ENCODE assay signal across 9 mouse cellular contexts in genomic region chr6:114700704-114701103, GRCm38 (mm10). TPM values are rescaled to one million over a fixed set of nuclear protein-coding genes. Genes with fewer than 3 reads are reported as not detected.
DNase-seq lines count a peak whose midpoint lies in the region; ATAC-seq and TF ChIP-seq lines count a peak whose summit lies in the region.
"Had no signal": no experiment of that assay in that cellular context is flagged by ENCODE, and none has a peak within 500 bp of the region (broad histone marks: within the 10 kb centered on the region; RNA-seq: fewer than 3 reads in every experiment).

No protein-coding gene starts in this region.

- no peaks in the 10 kb centered on the region for H3K4me1 ChIP-seq in ES-E14 (ENCODE audit: control insufficient read depth in 2 of 2, insufficient read depth in 2 of 2, low read length in 2 of 2, poor library complexity in 1 of 2)
- H3K4me1 ChIP-seq in liver, postnatal 0 days (ENCODE audit: insufficient read depth): no peaks in the 10 kb centered on the region
- H3K4me1 ChIP-seq: hindbrain, embryonic 15.5 days had no signal

- no peak for TF ChIP-seq EP300 in liver, postnatal 0 days (IDR thresholded peaks at IDR 0.05; ENCODE audit: low read depth)

- H3K27me3 ChIP-seq in liver, postnatal 0 days (ENCODE audit: insufficient read depth, low read length): no peaks in the 10 kb centered on the region
- H3K27me3 ChIP-seq: hindbrain, embryonic 15.5 days had no signal

- peak; percentile 72 for TF ChIP-seq CTCF in layer of hippocampus, adult 2 months (conservative IDR thresholded peaks at IDR 0.05)
- peak; percentile 65 for TF ChIP-seq CTCF in liver, postnatal 0 days (IDR thresholded peaks at IDR 0.05; ENCODE audit: low read depth)

- DNase-seq in CD4-positive, CD25-positive, alpha-beta regulatory T cell, adult 2 months (ENCODE audit: low read depth, low spot score): peak; percentile 41
- DNase-seq in layer of hippocampus, adult 2 months (ENCODE audit: low spot score in 2 of 2): no peak
- no peak for DNase-seq in layer of hippocampus, adult 11-12 months (ENCODE audit: low spot score)
- peak; percentile 45 for DNase-seq in ES-E14 (ENCODE audit: low read depth, low spot score)
- peak; percentile 48 for DNase-seq in liver, postnatal 0 days
- DNase-seq in urinary bladder, postnatal 25 days (ENCODE audit: low spot score): no peak
- no peak for DNase-seq in gastrocnemius, postnatal 25 days

- ATAC-seq in CD4-positive, CD25-positive, alpha-beta regulatory T cell, adult 4 months: no peak
- no peak for ATAC-seq in liver, postnatal 0 days

- H3K36me3 ChIP-seq in ES-E14 (ENCODE audit: control insufficient read depth, insufficient read depth, low read length, poor library complexity, severe bottlenecking): no peaks in the 10 kb centered on the region
- peaks cover 17% of the 10 kb centered on the region for H3K36me3 ChIP-seq in liver, postnatal 0 days (replicated peaks; ENCODE audit: insufficient read depth, low read length)
- H3K36me3 ChIP-seq: hindbrain, embryonic 15.5 days had no signal

- H3K4me3 ChIP-seq in layer of hippocampus, adult 2 months: no peak overlapping the region
- H3K4me3 ChIP-seq in ES-E14 (ENCODE audit: insufficient read depth in 1 of 2, low read depth in 1 of 2, low read length in 2 of 2, poor library complexity in 1 of 2, severe bottlenecking in 1 of 2): no peak overlapping the region
- no peak overlapping the region for H3K4me3 ChIP-seq in liver, postnatal 0 days (ENCODE audit: low read depth, low read length)
- H3K4me3 ChIP-seq: hindbrain, embryonic 15.5 days had no signal

- 69% methylated on average over 3 of the region's 3 CpGs for WGBS in liver, postnatal 0 days (ENCODE audit: insufficient replicate concordance)

- no peaks in the 10 kb centered on the region for H3K9me3 ChIP-seq in ES-E14 (ENCODE audit: control insufficient read depth, insufficient read depth, low read depth, low read length)
- H3K9me3 ChIP-seq in liver, postnatal 0 days (ENCODE audit: low read length): no peaks in the 10 kb centered on the region
- H3K9me3 ChIP-seq: hindbrain, embryonic 15.5 days had no signal

- H3K27ac ChIP-seq in layer of hippocampus, adult 2 months: no peak overlapping the region
- H3K27ac ChIP-seq in ES-E14 (ENCODE audit: insufficient read depth, low read depth, low read length, poor library complexity, severe bottlenecking): no peak overlapping the region
- no peak overlapping the region for H3K27ac ChIP-seq in liver, postnatal 0 days (ENCODE audit: low read depth)
- H3K27ac ChIP-seq: hindbrain, embryonic 15.5 days had no signal

- H3K9ac ChIP-seq in ES-E14 (ENCODE audit: insufficient read depth, low read depth, low read length, poor library complexity, severe bottlenecking): no peak overlapping the region
- H3K9ac ChIP-seq in liver, postnatal 0 days (replicated peaks): no peak overlapping the region
- H3K9ac ChIP-seq: hindbrain, embryonic 15.5 days had no signal

- in situ Hi-C loops in ES-E14 (cut with MboI; ENCODE audit: low sequenced_read_pairs in 2 of 2, unreplicated experiment in 2 of 2): no loop called here

- H3K4me2 ChIP-seq in liver, postnatal 0 days (ENCODE audit: low read depth, low read length): no peak overlapping the region
- H3K4me2 ChIP-seq: hindbrain, embryonic 15.5 days had no signal

TF ChIP-seq in ES-E14, 5 proteins besides CTCF, POLR2A, EP300 and RAD21:
- TF ChIP-seq MAFK (IDR thresholded peaks at IDR 0.05; ENCODE audit: insufficient read depth, low read depth, low read length) (no peak), ZC3H11A (IDR thresholded peaks at IDR 0.05; ENCODE audit: borderline replicate concordance, low read depth, low read length) (no peak), ZNF384 (IDR thresholded peaks at IDR 0.05; ENCODE audit: low read depth, low read length) (no peak), HCFC1 (IDR thresholded peaks at IDR 0.05; ENCODE audit: borderline replicate concordance, insufficient read depth, low read length) (no peak), CHD2 (IDR thresholded peaks at IDR 0.05; ENCODE audit: low read depth, low read length) (no peak)

RNA-seq across cellular contexts. Expression of gene Atg7, which starts 57.8 kb away (rescaled TPM):
- 10 to 100 TPM; 26.4 to 41.8 TPM for polyA plus RNA-seq in CD4-positive, CD25-positive, alpha-beta regulatory T cell, adult 4 months (2017; shearing (Covaris generic))
- 10 to 100 TPM; 24.7 to 26.5 TPM for total RNA-seq in layer of hippocampus, adult 2 months (2021)
- 12.1 and 14.6 TPM in 2 replicates for total RNA-seq in ES-E14 (2012; rRNA removed)
- 9.6 and 10.9 TPM in 2 replicates for polyA plus RNA-seq in liver, postnatal 0 days (2015; fragmentation: Nextera tagmentation; extraction: Ambion mirVana)
- 1 to 10 TPM; 5.6 to 6.5 TPM for total RNA-seq in gastrocnemius, postnatal 25 days (2021)

Comparison
In these comparisons a context has a peak if more than half of its experiments do, and no peak if none do; other contexts are left out.
1. DNase-seq: peak in CD4-positive, CD25-positive, alpha-beta regulatory T cell, adult 2 months (single experiment), ES-E14 (single experiment) and liver, postnatal 0 days (single experiment); none in layer of hippocampus, adult 2 months (0 of 2), layer of hippocampus, adult 11-12 months (single experiment), urinary bladder, postnatal 25 days (single experiment) and gastrocnemius, postnatal 25 days (single experiment).